Mouse (Mus musculus): ENCODE measurements around the gene Cnga1. TPM values are rescaled to one million over a fixed set of nuclear protein-coding genes. Genes with fewer than 3 reads are reported as not detected.

Cnga1 gene
- polyA plus RNA-seq (2012; ENCODE audit: insufficient read depth, insufficient read length, missing spikeins), result not detected in 2 replicates

- Histone ChIP-seq H3K4me1 (ENCODE audit: control insufficient read depth, insufficient read depth, insufficient read length, low read length) (peaks cover 8% of the 10 kb centered on the region), H3K27ac (replicated peaks; ENCODE audit: low read depth, low read length) (no peak within 1 kb of the TSS), H3K4me3 (ENCODE audit: insufficient read depth, low read depth, low read length) (no peak within 1 kb of the TSS)
Observed at GRCm38 (mm10) chr5:72644175-72644574, at the start of gene Cnga1. Gene Cnga1, minus strand, starts transcription at chr5:72644275.

DNA sequence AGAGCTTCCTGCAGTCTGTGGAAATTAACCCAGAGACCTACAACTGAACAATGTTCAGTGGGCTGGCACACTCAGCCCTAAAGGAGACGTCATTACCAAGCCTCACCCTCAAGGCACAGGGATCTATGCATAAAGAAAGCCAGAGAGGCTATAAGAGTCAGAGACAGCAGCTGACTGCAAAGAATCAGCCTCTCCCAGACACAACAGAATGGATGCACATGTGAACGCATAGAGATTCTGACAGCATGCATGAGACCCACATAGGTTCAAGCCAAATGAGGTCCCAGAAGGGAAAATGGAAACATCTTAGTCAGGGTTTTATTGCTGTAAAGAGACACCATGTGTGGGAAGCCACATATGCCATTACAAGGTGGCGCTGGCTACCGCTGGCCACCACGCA, 46.4 kb upstream of the Cnga1 start:
- H3K4me1 ChIP-seq (ENCODE audit: control insufficient read depth, insufficient read depth, insufficient read length, low read length), result no peaks in the 10 kb centered on the region
- no peak overlapping the region for H3K27ac ChIP-seq (replicated peaks; ENCODE audit: low read depth, low read length)
- H3K4me3 ChIP-seq (ENCODE audit: insufficient read depth, low read depth, low read length), result no peak overlapping the region

DNA sequence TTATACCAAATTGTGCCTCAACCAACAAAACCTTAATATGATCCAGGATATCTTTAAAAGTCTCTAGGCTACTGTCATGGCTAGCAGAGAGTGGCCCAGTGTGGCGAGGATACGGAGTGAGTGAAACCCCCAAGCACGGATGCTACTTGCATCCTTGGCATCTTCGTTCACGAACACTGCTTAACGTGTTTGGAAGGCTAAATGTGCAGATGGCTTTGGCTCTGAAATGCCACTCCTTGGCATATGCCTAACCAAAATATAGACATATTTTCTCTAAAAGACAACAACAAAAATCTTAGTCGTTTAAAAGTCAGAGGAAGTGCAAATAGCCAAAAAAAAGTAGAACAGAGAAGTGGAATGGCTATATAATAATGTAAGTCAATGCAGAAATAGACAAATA, 45.5 kb upstream of the Cnga1 start:
- H3K4me3 ChIP-seq (ENCODE audit: insufficient read depth, low read depth, low read length), result no peak overlapping the region
- H3K4me1 ChIP-seq (ENCODE audit: control insufficient read depth, insufficient read depth, insufficient read length, low read length), result no peaks in the 10 kb centered on the region
- H3K27ac ChIP-seq (replicated peaks; ENCODE audit: low read depth, low read length), result no peak overlapping the region

- no peaks in the 10 kb centered on the region for H3K4me1 ChIP-seq (ENCODE audit: control insufficient read depth, insufficient read depth, insufficient read length, low read length)
- H3K27ac ChIP-seq (replicated peaks; ENCODE audit: low read depth, low read length), result no peak overlapping the region
- H3K4me3 ChIP-seq (ENCODE audit: insufficient read depth, low read depth, low read length), result no peak overlapping the region
Observed at GRCm38 (mm10) chr5:72681451-72681850, 37.4 kb upstream of the Cnga1 start.

DNA sequence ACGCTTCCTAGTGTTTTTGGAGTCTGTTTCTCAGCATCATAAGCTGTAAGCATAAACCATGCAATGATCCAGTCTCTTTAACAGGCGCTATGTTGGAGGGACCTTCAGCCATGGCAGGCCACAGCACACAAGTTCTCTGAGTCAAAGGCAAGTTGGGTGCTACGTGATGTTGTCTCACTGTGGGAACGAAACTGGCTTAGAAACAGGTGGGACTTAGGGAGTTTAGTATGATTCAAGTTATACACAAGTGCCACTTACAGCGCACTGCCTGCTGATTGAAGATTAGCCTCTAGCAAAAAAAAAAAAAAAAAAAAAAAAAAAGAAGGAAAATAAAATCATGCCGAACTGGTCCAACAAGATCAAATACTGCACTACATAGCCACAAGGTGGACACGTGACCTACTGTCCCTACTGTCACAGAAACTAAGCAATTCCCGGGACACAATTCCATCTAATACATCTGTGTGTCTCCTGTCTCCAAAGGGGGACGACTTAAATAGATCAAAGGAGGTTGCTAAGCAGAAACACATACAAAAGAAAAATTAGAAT, 31.0 kb upstream of the Cnga1 start:
- no peak overlapping the region for H3K27ac ChIP-seq (replicated peaks; ENCODE audit: low read depth, low read length)
- H3K4me3 ChIP-seq (ENCODE audit: insufficient read depth, low read depth, low read length), result no peak overlapping the region
- no peaks in the 10 kb centered on the region for H3K4me1 ChIP-seq (ENCODE audit: control insufficient read depth, insufficient read depth, insufficient read length, low read length)

GRCm38 (mm10) chr5:72671017-72671699, 27.1 kb upstream of the Cnga1 start:
- H3K27ac ChIP-seq (replicated peaks; ENCODE audit: low read depth, low read length), result no peak overlapping the region
- H3K4me1 ChIP-seq (ENCODE audit: control insufficient read depth, insufficient read depth, insufficient read length, low read length), result no peaks in the 10 kb centered on the region
- H3K4me3 ChIP-seq (ENCODE audit: insufficient read depth, low read depth, low read length), result no peak overlapping the region

GRCm38 (mm10) chr5:72668351-72668750, 24.3 kb upstream of the Cnga1 start:
- Histone ChIP-seq H3K4me3 (ENCODE audit: insufficient read depth, low read depth, low read length) (no peak overlapping the region), H3K4me1 (ENCODE audit: control insufficient read depth, insufficient read depth, insufficient read length, low read length) (no peaks in the 10 kb centered on the region), H3K27ac (replicated peaks; ENCODE audit: low read depth, low read length) (no peak overlapping the region)

- Histone ChIP-seq H3K27ac (replicated peaks; ENCODE audit: low read depth, low read length) (no peak overlapping the region), H3K4me3 (ENCODE audit: insufficient read depth, low read depth, low read length) (no peak overlapping the region), H3K4me1 (ENCODE audit: control insufficient read depth, insufficient read depth, insufficient read length, low read length) (no peaks in the 10 kb centered on the region)
Observed at GRCm38 (mm10) chr5:72666428-72666827, 22.4 kb upstream of the Cnga1 start.

DNA sequence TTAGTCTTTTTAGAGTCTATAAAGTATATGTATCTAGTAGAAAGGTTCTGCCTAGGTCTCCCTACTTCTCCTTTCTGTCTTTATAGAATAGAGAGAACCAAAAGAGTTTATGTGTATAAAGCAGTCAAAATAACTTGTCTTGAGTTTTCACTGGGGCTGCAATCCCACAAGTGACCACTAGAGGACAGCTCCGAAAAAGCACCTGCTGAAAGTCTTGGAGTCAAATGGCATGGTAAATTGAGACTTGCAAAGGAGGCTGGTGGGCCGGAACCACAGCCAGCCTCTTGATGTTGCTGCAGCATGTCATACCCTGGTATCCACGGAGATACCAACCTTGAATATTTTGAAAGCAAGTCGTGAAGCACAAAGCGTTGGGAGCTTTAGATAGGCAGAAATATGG, 21.2 kb upstream of the Cnga1 start:
- no peak overlapping the region for H3K4me3 ChIP-seq (ENCODE audit: insufficient read depth, low read depth, low read length)
- H3K4me1 ChIP-seq (ENCODE audit: control insufficient read depth, insufficient read depth, insufficient read length, low read length), result no peaks in the 10 kb centered on the region
- no peak overlapping the region for H3K27ac ChIP-seq (replicated peaks; ENCODE audit: low read depth, low read length)

- H3K4me1 ChIP-seq (ENCODE audit: control insufficient read depth, insufficient read depth, insufficient read length, low read length), result no peaks in the 10 kb centered on the region
- H3K27ac ChIP-seq (replicated peaks; ENCODE audit: low read depth, low read length), result no peak overlapping the region
- H3K4me3 ChIP-seq (ENCODE audit: insufficient read depth, low read depth, low read length), result no peak overlapping the region
Observed at GRCm38 (mm10) chr5:72664854-72665253, 20.8 kb upstream of the Cnga1 start.

DNA sequence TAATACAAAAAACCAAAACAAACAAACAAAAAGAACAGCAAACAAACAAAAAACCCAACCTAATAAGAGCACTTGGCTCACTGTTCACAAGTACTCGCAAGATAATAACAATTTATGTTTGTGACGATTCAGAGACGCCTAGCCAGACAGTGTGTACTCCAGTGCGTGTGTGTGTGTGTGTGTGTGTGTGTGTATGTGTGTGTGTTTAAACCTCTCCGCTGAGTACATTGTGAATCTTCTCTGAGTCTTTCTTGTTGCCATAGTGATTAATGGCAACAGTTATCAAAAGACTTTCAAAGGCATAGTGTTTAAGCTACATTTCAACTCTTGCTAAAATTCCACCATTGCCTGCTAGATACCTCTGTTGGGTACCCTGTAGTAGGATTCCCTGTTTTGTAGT, 20.1 kb upstream of the Cnga1 start:
- H3K4me3 ChIP-seq (ENCODE audit: insufficient read depth, low read depth, low read length), result no peak overlapping the region
- H3K4me1 ChIP-seq (ENCODE audit: control insufficient read depth, insufficient read depth, insufficient read length, low read length), result no peaks in the 10 kb centered on the region
- no peak overlapping the region for H3K27ac ChIP-seq (replicated peaks; ENCODE audit: low read depth, low read length)

- Histone ChIP-seq H3K4me3 (ENCODE audit: insufficient read depth, low read depth, low read length) (no peak overlapping the region), H3K27ac (replicated peaks; ENCODE audit: low read depth, low read length) (no peak overlapping the region), H3K4me1 (ENCODE audit: control insufficient read depth, insufficient read depth, insufficient read length, low read length) (no peaks in the 10 kb centered on the region)
Observed at GRCm38 (mm10) chr5:72661051-72661781, 17.1 kb upstream of the Cnga1 start.

GRCm38 (mm10) chr5:72658375-72658774, 14.3 kb upstream of the Cnga1 start:
- Histone ChIP-seq H3K4me1 (ENCODE audit: control insufficient read depth, insufficient read depth, insufficient read length, low read length) (no peaks in the 10 kb centered on the region), H3K27ac (replicated peaks; ENCODE audit: low read depth, low read length) (no peak overlapping the region), H3K4me3 (ENCODE audit: insufficient read depth, low read depth, low read length) (no peak overlapping the region)

DNA sequence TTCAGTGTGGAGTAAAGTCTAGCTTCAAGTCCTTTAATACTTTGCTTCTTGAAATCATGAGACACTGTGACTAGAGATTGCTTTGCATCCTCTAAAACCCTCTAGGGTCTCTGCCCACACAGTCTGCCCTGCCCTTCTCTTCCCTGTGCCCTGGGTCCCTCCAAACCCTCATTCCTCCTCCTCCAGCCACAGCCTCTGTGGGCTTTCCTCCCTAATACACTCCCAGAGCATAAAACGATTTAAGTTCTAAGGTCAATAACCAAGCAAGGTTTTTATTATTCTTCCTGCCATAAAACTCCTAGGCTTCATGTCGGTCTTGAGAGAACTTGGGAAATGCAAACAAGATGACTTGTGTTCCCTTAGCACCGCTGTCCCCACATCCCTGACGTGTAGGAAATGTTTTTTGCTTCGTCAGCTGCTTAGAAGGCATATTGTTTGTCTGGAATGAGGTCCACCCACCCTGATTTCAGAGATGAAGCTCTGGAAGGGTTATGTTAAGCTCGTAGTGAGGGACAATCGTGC, 12.3 kb upstream of the Cnga1 start:
- H3K4me1 ChIP-seq (ENCODE audit: control insufficient read depth, insufficient read depth, insufficient read length, low read length), result no peaks in the 10 kb centered on the region

GRCm38 (mm10) chr5:72653068-72653674, 9.1 kb upstream of the Cnga1 start:
- Histone ChIP-seq H3K4me3 (ENCODE audit: insufficient read depth, low read depth, low read length) (no peak overlapping the region), H3K27ac (replicated peaks; ENCODE audit: low read depth, low read length) (no peak overlapping the region), H3K4me1 (ENCODE audit: control insufficient read depth, insufficient read depth, insufficient read length, low read length) (peaks cover 1% of the 10 kb centered on the region; the same call in 1 of the 2 replicates)

More for the DNA sequence above, 12.3 kb upstream of the Cnga1 start:
- Histone ChIP-seq H3K27ac (replicated peaks; ENCODE audit: low read depth, low read length) (no peak overlapping the region), H3K4me3 (ENCODE audit: insufficient read depth, low read depth, low read length) (no peak overlapping the region)

Data from brown adipose tissue, adult 24 weeks (tissue).